Mouse (Mus musculus) olfactory bulb, adult 2 months (tissue): Measurements from ENCODE around the gene Zfp800. TPM values are rescaled to one million over a fixed set of nuclear protein-coding genes. Genes with fewer than 3 reads are reported as not detected.

ENCODE experiments used
- H3K27ac ChIP-seq: fragments of 200-500 bp; 2 replicates; pipeline ENCODE4 v1.5.1; 2012; ENCODE audit warnings: low read depth, low read length; ENCODE audit not compliant: insufficient read depth
- H3K4me1 ChIP-seq: fragments of 200-500 bp; 2 replicates; pipeline ENCODE4 v1.6.1; 2012; ENCODE audit warnings: low read length; ENCODE audit not compliant: control insufficient read depth, insufficient read depth
- H3K4me3 ChIP-seq: fragments of 200-500 bp; 2 replicates; pipeline ENCODE4 v1.5.1; 2012; ENCODE audit warnings: mild to moderate bottlenecking, low read depth, low read length, moderate library complexity; ENCODE audit not compliant: insufficient read depth
- CTCF ChIP-seq: fragments of 200-500 bp; IDR thresholded peaks from 2 replicates; pipeline ENCODE4 v1.5.1; 2012; ENCODE audit warnings: low read depth, mild to moderate bottlenecking, low read length, moderate library complexity; ENCODE audit not compliant: insufficient read depth
- POLR2A ChIP-seq: fragments of 200-500 bp; IDR thresholded peaks from 2 replicates; pipeline ENCODE4 v1.6.1; 2012; ENCODE audit warnings: mild to moderate bottlenecking, low read depth, low read length, moderate library complexity; ENCODE audit not compliant: insufficient read depth
- WGBS: fragments of 180-500 bp; shearing (Covaris S2); methylation state at CpG from one replicate; pipeline ENCODE4 v1.1.7; 2018; 5-methylcytosine and 5-hydroxymethylcytosine counted together
- polyA plus RNA-seq: library from polyadenylated mRNA; stranded (reverse); fragments of >200 nt; gene quantifications from 2 replicates; pipeline ENCODE4 v1.2.4, GENCODE M21; 2012; ENCODE audit warnings: low replicate concordance; ENCODE audit not compliant: missing spikeins, insufficient read depth, insufficient read length

Gene Zfp800
- polyA plus RNA-seq, 1 experiment = not detected

- TF ChIP-seq CTCF = no peak
- TF ChIP-seq POLR2A = no peak
- no peaks in the 10 kb centered on the region for H3K4me1 ChIP-seq
- no peak overlapping the region for H3K27ac ChIP-seq
- 61% methylated on average over 8 of the region's 8 CpGs for WGBS
- H3K4me3 ChIP-seq = no peak overlapping the region
Measured at GRCm38 (mm10) chr6:28296306-28296705, 101.5 kb downstream of the Zfp800 start.

GRCm38 (mm10) chr6:28295581-28295980 lies 102.2 kb downstream of the Zfp800 start:
- 47% methylated on average over 7 of the region's 7 CpGs for WGBS
- Histone ChIP-seq H3K27ac (no peak overlapping the region), H3K4me3 (no peak overlapping the region), H3K4me1 (no peaks in the 10 kb centered on the region)
- no peak for TF ChIP-seq POLR2A
- no peak for TF ChIP-seq CTCF

GRCm38 (mm10) chr6:28292810-28293209 lies 105.0 kb downstream of the Zfp800 start:
- TF ChIP-seq POLR2A (no peak), CTCF (no peak)
- Histone ChIP-seq H3K27ac (no peak overlapping the region), H3K4me3 (no peak overlapping the region), H3K4me1 (no peaks in the 10 kb centered on the region)
- WGBS = 77% methylated on average over 6 of the region's 6 CpGs

GRCm38 (mm10) chr6:28279886-28280285 lies 117.9 kb downstream of the Zfp800 start:
- Histone ChIP-seq H3K27ac (no peak overlapping the region), H3K4me1 (no peaks in the 10 kb centered on the region), H3K4me3 (no peak overlapping the region)
- TF ChIP-seq CTCF = no peak
- no peak for TF ChIP-seq POLR2A
- WGBS = 78% methylated on average over 2 of the region's 2 CpGs

- H3K4me1 ChIP-seq = peaks cover 6% of the 10 kb centered on the region
- WGBS = under 1% methylated on average over 29 of the region's 29 CpGs
- H3K4me3 ChIP-seq = peak overlapping the region; percentile 85
- TF ChIP-seq CTCF = no peak
- no peak overlapping the region for H3K27ac ChIP-seq
Measured at GRCm38 (mm10) chr6:28262198-28262621, 135.6 kb downstream of the Zfp800 start.

GRCm38 (mm10) chr6:28261307-28262197 lies 136.3 kb downstream of the Zfp800 start:
- WGBS = 2% methylated on average over 131 of the region's 131 CpGs
- 0 out of 2 replicates have a peak overlapping the region, but pooled peaks have one; percentile 25 for H3K27ac ChIP-seq
- TF ChIP-seq CTCF = no peak
- peak; percentile 75 for TF ChIP-seq POLR2A
- peak overlapping the region; percentile 85 for H3K4me3 ChIP-seq
- H3K4me1 ChIP-seq = peaks cover 6% of the 10 kb centered on the region

GRCm38 (mm10) chr6:28260425-28261191 lies 137.2 kb downstream of the Zfp800 start:
- H3K4me3 ChIP-seq = peak overlapping the region; percentile 85
- H3K27ac ChIP-seq = no peak overlapping the region
- 2% methylated on average over 63 of the region's 64 CpGs for WGBS
- no peak for TF ChIP-seq POLR2A
- TF ChIP-seq CTCF = no peak
- peaks cover 6% of the 10 kb centered on the region for H3K4me1 ChIP-seq

GRCm38 (mm10) chr6:28259750-28260149 lies 138.1 kb downstream of the Zfp800 start:
- WGBS = 97% methylated on average over 5 of the region's 5 CpGs
- no peak for TF ChIP-seq CTCF
- no peak for TF ChIP-seq POLR2A
- H3K4me1 ChIP-seq = peaks cover 6% of the 10 kb centered on the region

GRCm38 (mm10) chr6:28258440-28258839 lies 139.4 kb downstream of the Zfp800 start:
- Histone ChIP-seq H3K27ac (no peak overlapping the region), H3K4me1 (peaks cover 6% of the 10 kb centered on the region), H3K4me3 (no peak overlapping the region)
- TF ChIP-seq CTCF = no peak
- TF ChIP-seq POLR2A = no peak
- WGBS = 69% methylated on average over 1 of the region's 1 CpGs

More at GRCm38 (mm10) chr6:28259750-28260149, 138.1 kb downstream of the Zfp800 start:
- Histone ChIP-seq H3K27ac (no peak overlapping the region), H3K4me3 (no peak overlapping the region)
